20 mouse cellular contexts compared by ENCODE assay signal in the genomic region with DNA sequence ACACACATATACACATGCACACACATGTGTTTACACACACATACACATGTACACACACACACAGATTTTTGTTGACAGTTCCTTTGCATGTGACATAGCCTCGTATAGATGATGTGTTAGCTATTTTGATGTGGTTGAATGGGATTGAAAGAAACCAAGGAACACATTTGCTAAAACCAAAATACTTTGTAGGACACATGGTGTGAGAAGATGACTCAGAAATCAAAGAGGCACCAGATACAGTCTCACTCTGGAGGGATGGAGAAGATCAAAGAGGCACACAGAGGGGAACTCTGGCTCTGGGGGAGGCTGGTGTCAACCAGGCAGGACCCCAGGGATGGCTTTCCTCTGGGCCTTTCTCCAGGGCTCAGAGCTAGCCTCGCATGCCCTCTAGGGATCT. TPM values are rescaled to one million over a fixed set of nuclear protein-coding genes. Genes with fewer than 3 reads are reported as not detected.
DNase-seq lines count a peak whose midpoint lies in the region; ATAC-seq and TF ChIP-seq lines count a peak whose summit lies in the region.
"Had no signal": no experiment of that assay in that cellular context is flagged by ENCODE, and none has a peak within 500 bp of the region (broad histone marks: within the 10 kb centered on the region; RNA-seq: fewer than 3 reads in every experiment).

No protein-coding gene starts in this region.

- H3K36me3 ChIP-seq in midbrain, embryonic 11.5 days (ENCODE audit: control insufficient read depth, insufficient read depth, low read length), result no peaks in the 10 kb centered on the region
- H3K36me3 ChIP-seq in midbrain, embryonic 15.5 days (replicated peaks), result no peaks in the 10 kb centered on the region
- H3K36me3 ChIP-seq: embryonic facial prominence, embryonic 10.5 days; embryonic facial prominence, embryonic 12.5 days; G1E had no signal

- 26% methylated on average over 2 of the region's 2 CpGs for WGBS in cerebellum, adult 2 months
- WGBS in midbrain, embryonic 11.5 days, result 71% methylated on average over 2 of the region's 2 CpGs
- WGBS in midbrain, embryonic 15.5 days, result 60% methylated on average over 2 of the region's 2 CpGs
- 45% methylated on average over 2 of the region's 2 CpGs for WGBS in olfactory bulb, adult 2 months

- DNase-seq in cerebellum, adult 2 months, result no peak
- no peak for DNase-seq in cerebellum, adult 11 months
- no peak for DNase-seq in layer of hippocampus, adult 2 months (ENCODE audit: low spot score in 2 of 2)
- DNase-seq in layer of hippocampus, postnatal 36 days, result no peak
- DNase-seq in midbrain, embryonic 11.5 days (ENCODE audit: low spot score, missing footprints), result peak; percentile 81
- no peak for DNase-seq in lung, postnatal 14 days
- DNase-seq: adrenal gland, postnatal 10 days; adrenal gland, postnatal 25 days; B cell, adult 2 months; cerebellum, adult 9-10 months; cerebellum, postnatal 10 days had no signal

- TF ChIP-seq POLR2A in cerebellum, adult 2 months (IDR thresholded peaks at IDR 0.05; ENCODE audit: borderline replicate concordance, insufficient read depth, low read length), result no peak
- TF ChIP-seq POLR2A in olfactory bulb, adult 2 months (IDR thresholded peaks at IDR 0.05; ENCODE audit: insufficient read depth, low read depth, low read length), result no peak

- no peaks in the 10 kb centered on the region for H3K9me3 ChIP-seq in midbrain, embryonic 11.5 days (ENCODE audit: control insufficient read depth, low read length)
- H3K9me3 ChIP-seq in midbrain, embryonic 15.5 days, result no peaks in the 10 kb centered on the region
- H3K9me3 ChIP-seq: embryonic facial prominence, embryonic 10.5 days; embryonic facial prominence, embryonic 12.5 days; forebrain, embryonic 13.5 days; G1E had no signal

- peak overlapping the region; percentile 84 for H3K27ac ChIP-seq in cerebellum, adult 2 months (ENCODE audit: insufficient read depth, low read length)
- peak overlapping the region; percentile 70; the same call in 1 of the 2 replicates for H3K27ac ChIP-seq in layer of hippocampus, adult 2 months
- H3K27ac ChIP-seq in midbrain, embryonic 11.5 days (ENCODE audit: low read depth, low read length), result no peak overlapping the region
- no peak overlapping the region for H3K27ac ChIP-seq in midbrain, embryonic 15.5 days
- peak overlapping the region; percentile 82 for H3K27ac ChIP-seq in olfactory bulb, adult 2 months (ENCODE audit: insufficient read depth, low read depth, low read length)
- H3K27ac ChIP-seq: embryonic facial prominence, embryonic 10.5 days; embryonic facial prominence, embryonic 12.5 days; forebrain, embryonic 13.5 days had no signal

- no peak overlapping the region for H3K9ac ChIP-seq in midbrain, embryonic 11.5 days (ENCODE audit: low read length)
- no peak overlapping the region for H3K9ac ChIP-seq in midbrain, embryonic 15.5 days
- H3K9ac ChIP-seq: embryonic facial prominence, embryonic 12.5 days; forebrain, embryonic 13.5 days had no signal

- H3K4me3 ChIP-seq in cerebellum, adult 2 months (replicated peaks; ENCODE audit: insufficient read depth, low read depth, low read length), result no peak overlapping the region
- no peak overlapping the region for H3K4me3 ChIP-seq in layer of hippocampus, adult 2 months
- H3K4me3 ChIP-seq in midbrain, embryonic 11.5 days (ENCODE audit: low read depth, low read length), result no peak overlapping the region
- no peak overlapping the region for H3K4me3 ChIP-seq in midbrain, embryonic 15.5 days
- no peak overlapping the region for H3K4me3 ChIP-seq in olfactory bulb, adult 2 months (ENCODE audit: insufficient read depth, low read depth, low read length)
- H3K4me3 ChIP-seq: embryonic facial prominence, embryonic 10.5 days; embryonic facial prominence, embryonic 12.5 days; forebrain, embryonic 13.5 days had no signal

- H3K4me2 ChIP-seq in midbrain, embryonic 11.5 days, result no peak overlapping the region
- no peak overlapping the region for H3K4me2 ChIP-seq in midbrain, embryonic 15.5 days
- H3K4me2 ChIP-seq: embryonic facial prominence, embryonic 12.5 days; forebrain, embryonic 13.5 days had no signal

- H3K4me1 ChIP-seq in cerebellum, adult 2 months (ENCODE audit: control insufficient read depth, insufficient read depth, low read length), result peaks cover 37% of the 10 kb centered on the region
- peaks cover 8% of the 10 kb centered on the region for H3K4me1 ChIP-seq in midbrain, embryonic 11.5 days (ENCODE audit: control insufficient read depth, insufficient read depth, low read length)
- peaks cover 14% of the 10 kb centered on the region; the same call in 1 of the 2 replicates for H3K4me1 ChIP-seq in midbrain, embryonic 15.5 days
- peaks cover 27% of the 10 kb centered on the region for H3K4me1 ChIP-seq in olfactory bulb, adult 2 months (ENCODE audit: control insufficient read depth, insufficient read depth, low read length)

- no peaks in the 10 kb centered on the region for H3K27me3 ChIP-seq in cerebellum, adult 2 months (ENCODE audit: control insufficient read depth, insufficient read depth, low read length)
- H3K27me3 ChIP-seq in midbrain, embryonic 11.5 days (ENCODE audit: control insufficient read depth, insufficient read depth, low read length), result peaks cover 3% of the 10 kb centered on the region; the same call in 1 of the 2 replicates
- no peaks in the 10 kb centered on the region for H3K27me3 ChIP-seq in midbrain, embryonic 15.5 days (replicated peaks)
- H3K27me3 ChIP-seq: CH12.LX had no signal

- ATAC-seq in midbrain, embryonic 11.5 days (ENCODE audit: low FRiP score), result no peak
- ATAC-seq in midbrain, embryonic 15.5 days (replicated peaks), result no peak
- ATAC-seq: CD4-positive, CD25-positive, alpha-beta regulatory T cell, adult 4 months; forebrain, embryonic 13.5 days; forebrain, embryonic 16.5 days had no signal

- TF ChIP-seq CTCF in cerebellum, adult 2 months (IDR thresholded peaks at IDR 0.05; ENCODE audit: borderline replicate concordance, insufficient read depth, low read depth, low read length), result no peak
- TF ChIP-seq CTCF in layer of hippocampus, adult 2 months (conservative IDR thresholded peaks at IDR 0.05), result no peak
- TF ChIP-seq CTCF in olfactory bulb, adult 2 months (IDR thresholded peaks at IDR 0.05; ENCODE audit: insufficient read depth, low read depth, low read length), result no peak

RNA-seq across cellular contexts. Expression of a gene that starts 4.7 kb away (rescaled TPM):
- polyA plus RNA-seq in cerebellum, adult 2 months (2012; rRNA removed), result 192 and 200 TPM in 2 replicates
- 100 to 1,000 TPM; 381 TPM for total RNA-seq in layer of hippocampus, adult 2 months (2021)
- 100 to 1,000 TPM; 339 to 358 TPM for total RNA-seq in layer of hippocampus, postnatal 36 days (2021)
- 2.0 TPM in 2 replicates for polyA plus RNA-seq in midbrain, embryonic 11.5 days (2014; fragmentation: Nextera tagmentation; extraction: Ambion mirVana)
- polyA plus RNA-seq in midbrain, embryonic 15.5 days (2015; fragmentation: Nextera tagmentation; extraction: Ambion mirVana), result 36.9 and 42.9 TPM in 2 replicates
- not detected in 2 replicates for polyA plus RNA-seq in olfactory bulb, adult 2 months (2012; ENCODE audit: insufficient read depth, insufficient read length, low replicate concordance, missing spikeins)
- polyA plus RNA-seq: G1E had no signal

Comparison
In these comparisons a context has a peak if more than half of its experiments do, and no peak if none do; other contexts are left out.
1. RNA of a gene that starts 4.7 kb away (polyA plus RNA-seq): 192 to 200 TPM in cerebellum, adult 2 months, not detected in olfactory bulb, adult 2 months and 36.9 to 42.9 TPM in midbrain, embryonic 15.5 days; 2.0 TPM in midbrain, embryonic 11.5 days; every median in the first group is over 10 times any median in the second.
2. H3K27ac ChIP-seq: peak in cerebellum, adult 2 months (single experiment), layer of hippocampus, adult 2 months (single experiment) and olfactory bulb, adult 2 months (single experiment); none in midbrain, embryonic 11.5 days (single experiment) and midbrain, embryonic 15.5 days (single experiment).